Mouse (Mus musculus): ENCODE measurements around the gene Safb.

The Safb gene

DNA sequence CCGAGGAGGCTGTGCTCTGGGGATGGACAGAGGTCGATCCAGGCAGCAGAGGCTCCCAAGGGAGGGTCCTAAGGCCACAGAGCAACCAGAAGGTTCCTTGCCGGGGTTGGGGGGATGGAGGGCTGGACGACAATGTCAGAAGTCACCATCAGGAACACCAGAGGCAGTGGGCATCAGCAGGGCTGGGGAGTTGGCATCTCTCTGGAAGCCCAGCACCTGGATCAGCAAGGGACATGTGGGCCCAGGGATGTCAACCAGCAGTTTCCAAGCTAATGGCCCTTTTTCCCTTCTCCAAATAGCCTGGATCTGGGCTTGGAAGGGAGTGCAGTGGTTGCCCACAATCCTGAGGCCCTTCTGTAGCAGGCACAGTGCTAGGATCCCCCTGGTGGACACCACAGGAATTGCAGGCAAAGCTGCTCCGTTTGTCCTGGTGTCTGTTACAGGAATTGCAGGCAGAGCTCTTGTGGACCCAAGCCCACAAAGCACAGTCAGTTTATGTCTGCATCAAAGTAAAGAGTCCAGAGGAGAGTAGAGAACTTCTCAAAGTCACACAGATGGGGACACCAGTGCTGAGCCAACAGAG is 31.8 kb upstream of the Safb start:
- Histone ChIP-seq H3K36me3 (ENCODE audit: insufficient read depth, low read length) (peaks cover 2% of the 10 kb centered on the region; the same call in 1 of the 2 replicates), H3K27me3 (ENCODE audit: insufficient read depth, low read length) (no peaks in the 10 kb centered on the region), H3K4me3 (replicated peaks; ENCODE audit: low read length) (no peak overlapping the region), H3K4me1 (replicated peaks; ENCODE audit: low read depth, low read length) (peaks cover 59% of the 10 kb centered on the region), H3K9me3 (ENCODE audit: low read length) (no peaks in the 10 kb centered on the region)
- TF ChIP-seq NANOG (IDR thresholded peaks at IDR 0.05; ENCODE audit: borderline replicate concordance, low read length) (no peak), CTCF (conservative IDR thresholded peaks at IDR 0.05; ENCODE audit: low read length) (peak; percentile 100)

DNA sequence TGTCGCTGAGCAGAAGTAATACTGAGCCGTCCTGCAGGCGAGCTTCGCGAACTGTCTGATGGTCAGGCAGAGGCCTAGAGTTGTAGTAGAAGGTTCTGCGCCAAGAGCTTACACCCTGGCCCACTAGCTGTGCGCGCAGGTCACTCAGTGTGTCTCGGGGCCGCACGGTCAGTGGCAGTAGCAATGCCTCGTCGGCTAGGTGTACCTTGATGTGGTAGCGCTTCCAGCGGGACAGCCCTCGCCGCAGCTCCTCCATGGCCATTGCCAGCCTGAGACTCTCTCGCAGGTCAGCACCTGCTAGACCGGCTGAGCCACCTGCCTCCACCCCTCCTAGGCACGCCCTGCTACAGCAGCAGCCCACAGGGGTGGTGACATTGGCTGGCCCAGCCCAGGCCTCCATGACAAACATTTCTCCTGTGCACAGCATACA is 30.5 kb upstream of the Safb start, which contains the start of gene Gm20219:
Gene Gm20219 (minus strand): TSS at position 266 of the 430 bp plus-strand sequence.
- Histone ChIP-seq H3K36me3 (ENCODE audit: insufficient read depth, low read length) (peaks cover 8% of the 10 kb centered on the region; the same call in 1 of the 2 replicates), H3K4me3 (replicated peaks; ENCODE audit: low read length) (peak within 1 kb of the TSS; percentile 65), H3K4me1 (replicated peaks; ENCODE audit: low read depth, low read length) (peaks cover 59% of the 10 kb centered on the region), H3K9me3 (ENCODE audit: low read length) (no peaks in the 10 kb centered on the region), H3K27me3 (ENCODE audit: insufficient read depth, low read length) (no peaks in the 10 kb centered on the region)
- TF ChIP-seq NANOG (IDR thresholded peaks at IDR 0.05; ENCODE audit: borderline replicate concordance, low read length) (no peak), POU5F1 (IDR thresholded peaks at IDR 0.05; ENCODE audit: borderline replicate concordance, low read length) (no peak), CTCF (conservative IDR thresholded peaks at IDR 0.05; ENCODE audit: low read length) (no peak)

DNA sequence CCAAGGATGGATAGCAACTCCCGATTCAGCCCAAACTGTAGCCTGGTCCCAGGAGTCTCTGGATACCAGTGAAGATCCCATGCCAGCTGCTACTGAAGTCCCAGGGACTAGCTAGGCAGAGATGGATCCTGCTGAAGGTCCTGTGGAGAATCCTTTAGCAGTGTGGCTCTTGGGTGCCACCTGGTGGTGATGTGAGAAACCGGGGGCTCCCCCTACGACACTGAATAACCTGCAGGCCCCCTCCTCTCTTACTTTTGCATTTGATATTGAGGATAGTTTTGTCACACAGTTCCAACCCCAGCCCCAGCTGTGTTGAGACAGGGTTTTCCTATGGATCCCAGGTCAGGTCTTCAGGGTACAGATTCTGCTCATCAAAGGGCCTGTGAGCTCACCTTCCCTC is 26.2 kb upstream of the Safb start:
- Histone ChIP-seq H3K36me3 (ENCODE audit: insufficient read depth, low read length) (peaks cover 45% of the 10 kb centered on the region), H3K4me3 (replicated peaks; ENCODE audit: low read length) (no peak overlapping the region), H3K4me1 (replicated peaks; ENCODE audit: low read depth, low read length) (peaks cover 41% of the 10 kb centered on the region), H3K27me3 (ENCODE audit: insufficient read depth, low read length) (no peaks in the 10 kb centered on the region), H3K9me3 (ENCODE audit: low read length) (no peaks in the 10 kb centered on the region)
- TF ChIP-seq POU5F1 (IDR thresholded peaks at IDR 0.05; ENCODE audit: borderline replicate concordance, low read length), result no peak
- peak; percentile 97 for TF ChIP-seq CTCF (conservative IDR thresholded peaks at IDR 0.05; ENCODE audit: low read length)

DNA sequence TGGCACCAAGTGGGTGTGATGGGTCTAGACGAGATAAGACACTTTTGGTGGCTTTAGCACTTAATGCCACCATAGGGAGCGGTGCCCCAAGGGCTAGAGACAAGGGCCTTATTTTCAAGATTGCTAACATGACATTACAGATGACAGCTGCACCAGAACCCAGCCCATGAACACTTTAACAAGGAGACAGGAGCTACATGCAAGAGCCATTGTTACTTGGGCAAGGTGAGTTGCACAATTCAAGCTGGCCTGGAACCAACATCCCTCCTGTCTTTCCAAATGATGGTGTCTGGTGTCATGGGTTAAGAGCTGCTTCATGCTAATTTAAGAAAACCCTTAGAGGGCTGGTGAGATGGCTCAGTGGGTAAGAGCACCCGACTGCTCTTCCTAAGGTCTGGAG is 25.2 kb upstream of the Safb start:
- Histone ChIP-seq H3K27me3 (ENCODE audit: insufficient read depth, low read length) (no peaks in the 10 kb centered on the region), H3K4me3 (replicated peaks; ENCODE audit: low read length) (no peak overlapping the region), H3K9me3 (ENCODE audit: low read length) (no peaks in the 10 kb centered on the region), H3K4me1 (replicated peaks; ENCODE audit: low read depth, low read length) (peaks cover 40% of the 10 kb centered on the region), H3K36me3 (ENCODE audit: insufficient read depth, low read length) (peaks cover 55% of the 10 kb centered on the region)
- TF ChIP-seq CTCF (conservative IDR thresholded peaks at IDR 0.05; ENCODE audit: low read length), result no peak
- no peak for TF ChIP-seq POU5F1 (IDR thresholded peaks at IDR 0.05; ENCODE audit: borderline replicate concordance, low read length)
- TF ChIP-seq NANOG (IDR thresholded peaks at IDR 0.05; ENCODE audit: borderline replicate concordance, low read length), result no peak

DNA sequence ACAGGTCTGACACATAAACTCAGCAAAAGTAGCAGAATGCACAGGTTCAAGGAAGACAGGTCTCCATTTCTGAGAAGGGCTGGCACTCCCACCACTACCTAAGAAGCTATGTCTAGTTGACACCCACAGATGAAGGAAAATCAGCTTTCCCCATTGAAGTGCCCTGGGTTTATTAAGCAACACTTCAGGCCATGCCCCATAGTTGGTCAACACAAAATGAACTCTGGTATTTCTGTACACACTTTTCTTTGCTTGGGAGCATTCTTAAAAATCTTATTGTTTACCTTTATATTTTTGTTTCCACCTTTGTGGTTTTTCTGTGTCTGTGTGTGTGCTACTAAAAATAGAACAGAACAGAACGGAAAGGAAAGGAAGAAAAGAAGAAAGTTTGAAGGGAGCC is 24.5 kb upstream of the Safb start:
- Histone ChIP-seq H3K4me3 (replicated peaks; ENCODE audit: low read length) (no peak overlapping the region), H3K27me3 (ENCODE audit: insufficient read depth, low read length) (no peaks in the 10 kb centered on the region), H3K4me1 (replicated peaks; ENCODE audit: low read depth, low read length) (peaks cover 32% of the 10 kb centered on the region), H3K9me3 (ENCODE audit: low read length) (no peaks in the 10 kb centered on the region), H3K36me3 (ENCODE audit: insufficient read depth, low read length) (peaks cover 62% of the 10 kb centered on the region)
- no peak for TF ChIP-seq POU5F1 (IDR thresholded peaks at IDR 0.05; ENCODE audit: borderline replicate concordance, low read length)
- TF ChIP-seq CTCF (conservative IDR thresholded peaks at IDR 0.05; ENCODE audit: low read length), result no peak
- no peak for TF ChIP-seq NANOG (IDR thresholded peaks at IDR 0.05; ENCODE audit: borderline replicate concordance, low read length)

DNA sequence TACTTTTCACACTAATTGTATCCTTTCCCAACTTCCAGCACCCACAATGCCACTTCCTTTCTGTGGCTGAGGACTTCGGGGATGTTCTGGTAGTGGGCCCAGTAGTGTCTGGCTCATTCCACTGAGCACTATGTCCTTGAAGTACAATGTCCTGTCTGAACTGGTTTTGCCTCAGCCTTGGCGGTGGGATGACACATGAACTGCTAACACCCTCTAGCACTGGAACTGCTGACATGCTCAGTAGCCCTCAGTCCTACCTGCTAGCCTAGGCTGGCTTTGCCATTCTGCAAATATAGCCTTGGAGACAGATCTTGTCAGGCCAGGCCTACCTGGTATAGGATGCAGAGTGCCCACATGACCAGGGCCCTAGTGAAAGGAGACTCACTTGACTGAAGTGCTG is 22.8 kb upstream of the Safb start:
- Histone ChIP-seq H3K36me3 (ENCODE audit: insufficient read depth, low read length) (peaks cover 79% of the 10 kb centered on the region), H3K9me3 (ENCODE audit: low read length) (no peaks in the 10 kb centered on the region), H3K4me3 (replicated peaks; ENCODE audit: low read length) (no peak overlapping the region), H3K27me3 (ENCODE audit: insufficient read depth, low read length) (no peaks in the 10 kb centered on the region), H3K4me1 (replicated peaks; ENCODE audit: low read depth, low read length) (peaks cover 28% of the 10 kb centered on the region)
- TF ChIP-seq POU5F1 (IDR thresholded peaks at IDR 0.05; ENCODE audit: borderline replicate concordance, low read length) (no peak), NANOG (IDR thresholded peaks at IDR 0.05; ENCODE audit: borderline replicate concordance, low read length) (no peak), CTCF (conservative IDR thresholded peaks at IDR 0.05; ENCODE audit: low read length) (no peak)

DNA sequence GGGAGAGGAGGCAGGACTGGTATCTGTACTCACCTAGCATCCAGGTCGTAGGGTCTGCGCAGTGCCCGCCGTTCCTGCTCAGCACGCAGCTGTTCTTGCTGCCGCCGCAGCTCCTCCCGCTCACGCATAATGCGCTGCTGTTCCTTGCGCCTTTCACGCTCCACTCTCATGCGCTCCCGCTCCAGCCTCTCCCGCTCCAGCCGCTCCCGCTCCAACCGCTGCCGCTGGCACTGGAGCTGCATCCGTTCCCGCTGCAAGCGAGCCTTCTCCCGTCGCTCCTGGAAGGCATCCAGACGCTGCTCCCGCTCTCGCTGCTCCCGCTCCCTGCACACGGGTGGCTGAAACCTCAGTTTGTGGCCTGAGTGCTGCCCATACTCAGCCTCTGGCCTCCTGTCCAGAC is 18.3 kb upstream of the Safb start:
- Histone ChIP-seq H3K36me3 (ENCODE audit: insufficient read depth, low read length) (peaks cover 100% of the 10 kb centered on the region), H3K4me1 (replicated peaks; ENCODE audit: low read depth, low read length) (peaks cover 40% of the 10 kb centered on the region), H3K27me3 (ENCODE audit: insufficient read depth, low read length) (no peaks in the 10 kb centered on the region), H3K4me3 (replicated peaks; ENCODE audit: low read length) (peak overlapping the region; percentile 37), H3K9me3 (ENCODE audit: low read length) (no peaks in the 10 kb centered on the region)
- TF ChIP-seq CTCF (conservative IDR thresholded peaks at IDR 0.05; ENCODE audit: low read length) (no peak), NANOG (IDR thresholded peaks at IDR 0.05; ENCODE audit: borderline replicate concordance, low read length) (no peak)

DNA sequence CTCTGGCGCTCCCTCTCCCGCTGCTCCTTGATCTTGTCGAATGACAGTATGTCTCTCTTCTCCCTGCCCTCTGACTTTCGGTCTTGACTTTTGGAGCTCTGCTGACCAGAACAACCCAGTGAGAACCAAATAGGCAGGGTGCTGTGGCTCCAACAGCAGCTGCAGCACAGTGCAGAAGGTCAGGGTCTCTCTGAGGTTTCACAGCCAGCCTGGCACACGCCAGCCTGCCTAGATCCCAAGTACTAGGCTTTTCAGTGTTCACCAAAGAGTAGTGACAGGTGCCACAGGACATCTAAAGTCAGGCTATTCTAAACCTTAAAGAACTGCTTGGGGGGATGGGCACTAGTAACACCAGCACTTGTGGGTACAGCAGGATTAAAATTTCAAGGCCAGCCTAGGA is 17.7 kb upstream of the Safb start:
- Histone ChIP-seq H3K9me3 (ENCODE audit: low read length) (no peaks in the 10 kb centered on the region), H3K4me3 (replicated peaks; ENCODE audit: low read length) (peak overlapping the region; percentile 37; the same call in 1 of the 2 replicates), H3K36me3 (ENCODE audit: insufficient read depth, low read length) (peaks cover 100% of the 10 kb centered on the region), H3K27me3 (ENCODE audit: insufficient read depth, low read length) (no peaks in the 10 kb centered on the region), H3K4me1 (replicated peaks; ENCODE audit: low read depth, low read length) (peaks cover 39% of the 10 kb centered on the region)
- TF ChIP-seq POU5F1 (IDR thresholded peaks at IDR 0.05; ENCODE audit: borderline replicate concordance, low read length) (no peak), NANOG (IDR thresholded peaks at IDR 0.05; ENCODE audit: borderline replicate concordance, low read length) (no peak), CTCF (conservative IDR thresholded peaks at IDR 0.05; ENCODE audit: low read length) (no peak)

DNA sequence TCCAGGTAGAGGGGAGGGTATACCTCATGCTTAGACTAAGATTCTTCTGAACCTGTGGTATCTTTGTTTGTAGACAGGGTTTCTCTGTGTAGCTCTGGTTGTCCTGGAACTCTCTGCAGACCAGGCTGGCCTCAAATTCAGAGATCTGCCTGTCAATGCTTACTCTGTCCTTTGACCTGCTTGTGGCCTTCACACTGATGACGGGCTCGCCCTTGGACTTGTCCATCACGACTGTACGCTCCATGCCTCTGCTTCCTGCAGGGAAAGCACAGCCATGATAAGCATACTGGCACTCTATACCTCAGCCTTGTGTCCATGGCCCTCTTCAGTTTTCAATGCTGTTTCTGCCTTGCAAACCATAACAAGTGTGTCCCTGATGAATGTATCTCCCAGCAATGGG is 17.3 kb upstream of the Safb start:
- Histone ChIP-seq H3K27me3 (ENCODE audit: insufficient read depth, low read length) (no peaks in the 10 kb centered on the region), H3K9me3 (ENCODE audit: low read length) (no peaks in the 10 kb centered on the region)

More for the DNA sequence above, 17.3 kb upstream of the Safb start:
- Histone ChIP-seq H3K36me3 (ENCODE audit: insufficient read depth, low read length) (peaks cover 100% of the 10 kb centered on the region), H3K4me3 (replicated peaks; ENCODE audit: low read length) (peak overlapping the region; percentile 37; the same call in 1 of the 2 replicates), H3K4me1 (replicated peaks; ENCODE audit: low read depth, low read length) (peaks cover 36% of the 10 kb centered on the region)
- TF ChIP-seq NANOG (IDR thresholded peaks at IDR 0.05; ENCODE audit: borderline replicate concordance, low read length) (no peak), POU5F1 (IDR thresholded peaks at IDR 0.05; ENCODE audit: borderline replicate concordance, low read length) (no peak), CTCF (conservative IDR thresholded peaks at IDR 0.05; ENCODE audit: low read length) (no peak)
